Mouse (Mus musculus) cerebellum, adult 18-20 months (tissue): Measurements from ENCODE around the gene Olfr1487.
"Not testable (repeated sequence)": the region's sequence is repeated elsewhere in the genome, so short reads cannot be mapped to it uniquely, and the experiment has no call there.

Experiments used
- DNase-seq, 2 experiments: peaks; one replicate each; pipeline ENCODE4 v3.0.0; 2021

The Olfr1487 gene

DNA sequence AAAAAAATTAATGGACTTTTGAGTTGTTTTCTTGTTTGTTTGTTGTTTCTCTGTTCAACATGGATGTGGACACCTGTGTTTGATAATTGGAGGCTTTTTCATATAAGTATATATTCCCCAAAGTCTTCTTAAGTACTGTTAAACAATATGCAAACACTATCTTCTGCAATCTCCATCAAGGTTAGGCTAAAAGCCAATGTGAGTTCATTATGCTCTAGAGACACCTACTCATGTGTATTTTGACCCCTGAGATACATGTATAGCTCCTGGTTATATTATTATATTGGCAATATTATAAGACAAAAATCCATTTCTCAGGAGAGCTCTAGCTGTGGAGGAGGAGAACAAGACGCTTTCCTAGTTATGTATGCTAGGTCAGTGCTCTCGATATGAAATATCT is at the start of gene Olfr1487:
Gene Olfr1487 (plus strand): TSS at position 301 of the 400 bp plus-strand sequence.
- DNase-seq = not testable (repeated sequence)

DNA sequence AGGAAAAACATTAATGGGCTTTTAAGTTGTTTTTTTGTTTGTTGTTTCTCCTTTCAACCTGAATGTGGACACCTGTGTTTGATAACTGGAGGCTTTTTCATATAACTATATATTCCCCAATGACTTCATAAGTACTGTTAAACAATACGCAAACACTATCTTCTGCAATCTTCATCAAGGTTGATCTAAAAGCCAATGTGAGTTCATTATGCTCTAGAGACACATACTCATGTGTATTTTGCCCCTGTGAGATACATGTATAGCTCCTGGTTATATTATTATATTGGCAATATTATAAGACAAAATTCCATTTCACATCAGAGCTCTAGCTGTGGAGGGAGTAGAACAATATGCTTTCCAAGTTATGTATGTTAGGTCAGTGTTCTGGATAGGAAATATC is 34.0 kb upstream of the Olfr1487 start, which contains the start of gene Olfr1484:
Gene Olfr1484 (plus strand): TSS at position 301 of the 400 bp plus-strand sequence.
- no peak for DNase-seq

DNA sequence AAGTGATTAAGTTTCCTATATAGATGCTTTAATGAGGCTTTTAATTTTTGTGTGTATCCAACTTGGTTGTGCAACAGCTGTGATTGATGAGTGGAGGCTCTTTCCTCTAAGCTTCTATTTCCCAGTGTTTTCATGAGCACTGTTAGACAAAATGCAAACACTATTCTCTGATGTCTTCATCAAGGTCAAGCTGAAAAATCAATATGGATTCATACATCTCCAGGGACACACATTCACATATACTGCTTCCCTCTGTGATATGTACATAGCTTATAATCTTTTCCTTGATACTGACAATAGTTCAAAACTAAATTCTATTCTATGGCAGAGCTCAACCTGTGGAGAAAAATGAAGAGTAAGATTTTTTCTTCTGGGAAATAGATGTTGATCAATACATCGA is 14.1 kb downstream of the Olfr1487 start, which contains the start of gene Olfr1489:
Gene Olfr1489 (plus strand): TSS at position 301 of the 400 bp plus-strand sequence.
- DNase-seq = no peak

DNA sequence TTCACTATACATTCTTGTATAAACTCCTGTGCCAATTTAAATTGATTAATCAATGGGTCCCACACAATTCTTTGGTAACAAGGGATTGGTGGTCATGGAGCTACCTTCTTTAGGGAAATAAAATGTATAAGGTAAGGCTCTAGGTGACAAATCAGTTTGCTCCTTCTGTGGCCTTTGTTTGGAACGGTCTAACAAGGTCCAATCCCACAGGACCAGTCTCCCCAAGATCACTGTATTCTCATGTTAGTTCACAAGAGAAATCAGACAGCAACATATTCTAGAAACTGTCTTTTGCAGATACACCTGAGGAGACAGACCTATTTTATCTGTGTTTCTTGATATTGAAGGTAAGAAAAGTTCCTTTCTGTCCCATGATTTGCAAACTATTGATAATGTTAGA is 33.6 kb downstream of the Olfr1487 start, which contains the start of gene Olfr1490:
Gene Olfr1490 (plus strand): TSS at position 301 of the 400 bp plus-strand sequence.
- DNase-seq = no peak
